Mouse (Mus musculus): Measurements from ENCODE around the gene Aig1. TPM values are rescaled to one million over a fixed set of nuclear protein-coding genes. Genes with fewer than 3 reads are reported as not detected.

The Aig1 gene
- polyA plus RNA-seq, 1 experiment from 2014 or later: 24.3 TPM

DNA sequence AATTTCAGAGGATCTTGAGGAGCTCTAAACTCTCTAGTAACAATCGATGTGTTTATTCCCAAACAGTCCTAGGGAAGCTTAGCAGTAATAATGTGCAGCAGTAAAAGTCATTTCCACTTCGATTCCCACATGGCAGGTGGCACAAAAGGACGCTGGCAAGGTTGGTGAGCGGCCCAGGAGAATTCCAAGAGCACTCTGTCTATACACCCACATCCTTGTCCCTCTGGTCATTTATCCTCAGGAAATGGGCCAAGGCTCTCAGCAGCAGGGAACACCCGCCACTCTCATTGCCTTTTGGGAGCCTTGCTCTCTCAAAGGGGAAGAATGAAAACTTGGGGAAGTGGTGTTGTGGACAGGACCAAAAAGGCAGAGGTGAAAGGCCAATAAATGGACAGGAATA lies 245.0 kb downstream of the Aig1 start:
- no peak overlapping the region for H3K4me3 ChIP-seq
- H3K4me1 ChIP-seq: no peaks in the 10 kb centered on the region
- no peaks in the 10 kb centered on the region for H3K27me3 ChIP-seq (ENCODE audit: low read depth, poor library complexity, severe bottlenecking)
- no peak overlapping the region for H3K27ac ChIP-seq (replicated peaks)
- no peaks in the 10 kb centered on the region for H3K9me3 ChIP-seq (replicated peaks)
- no peaks in the 10 kb centered on the region for H3K36me3 ChIP-seq
- DNase-seq (ENCODE audit: low spot score): no peak
- WGBS: 84% methylated on average over 5 of the region's 5 CpGs

DNA sequence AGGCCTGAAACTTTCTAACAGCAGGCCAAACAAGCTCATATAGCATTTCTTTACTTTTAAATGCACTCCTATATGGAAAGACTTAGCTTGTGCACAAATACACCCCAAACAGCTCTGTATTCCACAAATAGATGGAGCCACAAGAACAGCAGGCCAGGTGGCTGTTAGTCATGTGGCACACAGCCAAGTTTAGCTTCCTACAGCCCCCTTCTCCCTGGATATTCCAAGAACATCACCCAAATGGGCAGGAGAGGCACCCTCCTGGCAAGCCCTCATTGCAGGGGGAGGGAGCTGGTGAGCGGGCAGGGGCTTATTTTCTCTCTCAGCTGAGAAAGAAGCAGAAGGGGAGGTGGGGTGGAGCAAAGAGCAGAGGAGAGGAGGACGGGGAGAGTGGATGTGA lies 267.9 kb downstream of the Aig1 start:
- peaks cover 5% of the 10 kb centered on the region; the same call in 1 of the 2 replicates for H3K4me1 ChIP-seq
- H3K27ac ChIP-seq (replicated peaks): no peak overlapping the region
- 75% methylated on average over 2 of the region's 2 CpGs for WGBS
- H3K4me3 ChIP-seq: no peak overlapping the region
- no peaks in the 10 kb centered on the region for H3K36me3 ChIP-seq
- peaks cover 10% of the 10 kb centered on the region; the same call in 1 of the 2 replicates for H3K9me3 ChIP-seq (replicated peaks)
- H3K27me3 ChIP-seq (ENCODE audit: low read depth, poor library complexity, severe bottlenecking): no peaks in the 10 kb centered on the region
- no peak for DNase-seq (ENCODE audit: low spot score)

DNA sequence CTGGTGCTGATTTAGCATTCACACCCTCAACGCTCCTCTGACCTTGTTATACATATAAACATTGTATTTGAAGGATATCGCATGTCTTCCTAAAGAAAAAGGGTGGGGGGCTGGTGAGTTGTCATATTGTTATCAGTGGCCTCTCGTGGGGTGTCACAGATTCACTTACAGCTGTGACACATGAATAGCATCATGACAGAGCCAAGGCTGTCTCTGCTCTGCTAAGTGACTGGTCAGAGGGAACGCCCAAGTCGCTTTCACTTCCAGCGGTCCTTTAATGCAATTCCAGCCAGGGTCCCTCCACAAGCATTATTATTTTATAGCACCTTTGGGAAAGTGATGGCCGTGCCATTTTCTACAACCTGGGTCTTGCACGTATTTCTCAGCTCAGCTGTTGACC lies 271.3 kb downstream of the Aig1 start:
- no peak for DNase-seq (ENCODE audit: low spot score)
- 87% methylated on average over 8 of the region's 8 CpGs for WGBS

More for the DNA sequence above, 271.3 kb downstream of the Aig1 start:
- no peaks in the 10 kb centered on the region for H3K27me3 ChIP-seq (ENCODE audit: low read depth, poor library complexity, severe bottlenecking)
- H3K9me3 ChIP-seq (replicated peaks): peaks cover 10% of the 10 kb centered on the region; the same call in 1 of the 2 replicates
- H3K4me1 ChIP-seq: peaks cover 6% of the 10 kb centered on the region; the same call in 1 of the 2 replicates
- no peak overlapping the region for H3K27ac ChIP-seq (replicated peaks)
- no peak overlapping the region for H3K4me3 ChIP-seq
- no peaks in the 10 kb centered on the region for H3K36me3 ChIP-seq

Other genes starting within 250 kb of the Aig1 start
- 1.2 and 2.0 TPM in 2 replicates for gene Hivep2, start 97.1 kb upstream of the Aig1 start, polyA plus RNA-seq (2016; fragmentation: Nextera tagmentation; extraction: Ambion mirVana)

Measured in midbrain, embryonic 10.5 days (tissue).